Mouse (Mus musculus) adrenal gland, adult 8-10 months (tissue): ENCODE results near the gene Lhx4. TPM values are rescaled to one million over a fixed set of nuclear protein-coding genes. Genes with fewer than 3 reads are reported as not detected.

Experiments used
- DNase-seq: peaks from one replicate; pipeline ENCODE4 v3.0.0; 2022
- total RNA-seq, 4 experiments: library from RNA; stranded (reverse); gene quantifications; 2 replicates each; pipeline ENCODE4 v1.2.4; 2022

Gene Lhx4
- total RNA-seq, 4 experiments from 2014 or later, result 0.03 to 0.12 TPM; not detected in 2

- no peak for DNase-seq
Measured at GRCm38 (mm10) chr1:155742411-155743363, 8.8 kb downstream of the Lhx4 start.

GRCm38 (mm10) chr1:155741988-155742387, 9.5 kb downstream of the Lhx4 start:
- DNase-seq, result no peak

GRCm38 (mm10) chr1:155741378-155741945, 10.0 kb downstream of the Lhx4 start:
- no peak for DNase-seq

- no peak for DNase-seq
Measured at GRCm38 (mm10) chr1:155740622-155741377, 10.7 kb downstream of the Lhx4 start.

GRCm38 (mm10) chr1:155737809-155738383, 13.6 kb downstream of the Lhx4 start:
- DNase-seq, result no peak

GRCm38 (mm10) chr1:155737017-155737808, 14.3 kb downstream of the Lhx4 start:
- no peak for DNase-seq

GRCm38 (mm10) chr1:155736096-155736825, 15.2 kb downstream of the Lhx4 start:
- no peak for DNase-seq

- DNase-seq, result no peak
Measured at GRCm38 (mm10) chr1:155731156-155731555, 20.3 kb downstream of the Lhx4 start.

- no peak for DNase-seq
Measured at GRCm38 (mm10) chr1:155729113-155729795, 22.2 kb downstream of the Lhx4 start.

GRCm38 (mm10) chr1:155727830-155728229, 23.7 kb downstream of the Lhx4 start:
- DNase-seq, result no peak

GRCm38 (mm10) chr1:155725876-155726275, 25.6 kb downstream of the Lhx4 start:
- DNase-seq, result no peak

- no peak for DNase-seq
Measured at GRCm38 (mm10) chr1:155724301-155724700, 27.2 kb downstream of the Lhx4 start.

GRCm38 (mm10) chr1:155722185-155722584, 29.3 kb downstream of the Lhx4 start:
- DNase-seq, result no peak

GRCm38 (mm10) chr1:155721443-155721842, 30.0 kb downstream of the Lhx4 start:
- DNase-seq, result no peak

GRCm38 (mm10) chr1:155720006-155720405, 31.5 kb downstream of the Lhx4 start:
- DNase-seq, result no peak

- DNase-seq, result no peak
Measured at GRCm38 (mm10) chr1:155718851-155719250, 32.6 kb downstream of the Lhx4 start.

GRCm38 (mm10) chr1:155717301-155717700, 34.2 kb downstream of the Lhx4 start:
- no peak for DNase-seq

- DNase-seq, result no peak
Measured at GRCm38 (mm10) chr1:155715366-155715765, 36.1 kb downstream of the Lhx4 start.

- DNase-seq, result no peak
Measured at GRCm38 (mm10) chr1:155713306-155713705, 38.2 kb downstream of the Lhx4 start.

GRCm38 (mm10) chr1:155704182-155704581, 47.3 kb downstream of the Lhx4 start:
- DNase-seq, result no peak
